ENCODE assay signal across 8 mouse cellular contexts in genomic region chr5:105520442-105520965, GRCm38 (mm10). TPM values are rescaled to one million over a fixed set of nuclear protein-coding genes. Genes with fewer than 3 reads are reported as not detected.
DNase-seq lines count a peak whose midpoint lies in the region; ATAC-seq and TF ChIP-seq lines count a peak whose summit lies in the region.

No protein-coding gene starts in this region.

- WGBS in liver, embryonic 12.5 days (ENCODE audit: insufficient replicate concordance): 39% methylated on average over 9 of the region's 9 CpGs

- H3K9me3 ChIP-seq in liver, embryonic 12.5 days (replicated peaks): no peaks in the 10 kb centered on the region

- peak overlapping the region; percentile 95 for H3K4me2 ChIP-seq in liver, embryonic 12.5 days

- no peak for ATAC-seq in liver, embryonic 12.5 days

- peaks cover 16% of the 10 kb centered on the region for H3K36me3 ChIP-seq in liver, embryonic 12.5 days

- DNase-seq in gastrocnemius, adult 2 months: no peak
- DNase-seq in gastrocnemius, postnatal 14 days: no peak
- peak; percentile 12 for DNase-seq in thymus, postnatal 25 days
- no peak for DNase-seq in thymus, postnatal 4 days
- DNase-seq in ovary, postnatal 14 days (ENCODE audit: low spot score): no peak
- DNase-seq in urinary bladder, postnatal 14 days (ENCODE audit: low spot score): no peak
- no peak for DNase-seq in cerebellum, postnatal 4 days (ENCODE audit: low spot score in 2 of 2)

- H3K27me3 ChIP-seq in liver, embryonic 12.5 days (replicated peaks): no peaks in the 10 kb centered on the region

- no peak for TF ChIP-seq CTCF in gastrocnemius, adult 2 months (IDR thresholded peaks at IDR 0.05)

- H3K27ac ChIP-seq in gastrocnemius, adult 2 months: peak overlapping the region; percentile 94
- H3K27ac ChIP-seq in liver, embryonic 12.5 days: peak overlapping the region; percentile 89

- peak overlapping the region; percentile 96 for H3K4me3 ChIP-seq in gastrocnemius, adult 2 months
- peak overlapping the region; percentile 90 for H3K4me3 ChIP-seq in liver, embryonic 12.5 days

- peak overlapping the region; percentile 97 for H3K9ac ChIP-seq in liver, embryonic 12.5 days

- intact Hi-C loops in gastrocnemius, adult 2 months (cut with DNase I): loop anchor here (5.0 kb wide), 2 partner anchors 67 to 113 kb away; no protein-coding TSS in a partner anchor
- intact Hi-C loops in gastrocnemius, postnatal 14 days (cut with DNase I; ENCODE audit: low total_unique reads): no loop called here

- peaks cover 70% of the 10 kb centered on the region for H3K4me1 ChIP-seq in liver, embryonic 12.5 days

RNA-seq across cellular contexts. Expression of gene Lrrc8c, which starts 1.3 kb away (rescaled TPM):
- 10 to 100 TPM in 1 of 2 experiments, 1 to 10 TPM in 1; 8.1 to 17.0 TPM for total RNA-seq in gastrocnemius, adult 2 months (2021)
- 10 to 100 TPM; 15.1 to 17.9 TPM for total RNA-seq in gastrocnemius, postnatal 14 days (2021)
- 23.0 and 23.9 TPM in 2 replicates for polyA plus RNA-seq in liver, embryonic 12.5 days (2016; fragmentation: Nextera tagmentation; extraction: Ambion mirVana)
